Mouse (Mus musculus) monocyte, adult 5-6 weeks (primary cell): ENCODE measurements around the gene Vmn1r213. TPM values are rescaled to one million over a fixed set of nuclear protein-coding genes. Genes with fewer than 3 reads are reported as not detected.

ENCODE experiments used
- ATAC-seq: fragments of 153-309, 156-312 bp; replicated peaks from 2 replicates; pipeline ENCODE4 v1.8.0; 2017; ENCODE audit warnings: mild to moderate bottlenecking; ENCODE audit not compliant: low TSS enrichment, insufficient number of reproducible peaks, severe bottlenecking, poor library complexity, low FRiP score
- total RNA-seq: library from RNA; stranded (forward); fragments of 200-1000, 200-491, 200-594 nt; gene quantifications from 3 replicates; pipeline ENCODE4 v1.2.3, GENCODE M21; 2017

The Vmn1r213 gene
- not detected in 3 replicates for total RNA-seq

- no peak for ATAC-seq
Measured at GRCm38 (mm10) chr13:23007356-23007755, at the start of gene Vmn1r213. TSS of gene Vmn1r213 (plus strand) at chr13:23007656.

GRCm38 (mm10) chr13:22990214-22990891, 17.1 kb upstream of the Vmn1r213 start:
- ATAC-seq: no peak

GRCm38 (mm10) chr13:22992178-22992700, 15.2 kb upstream of the Vmn1r213 start:
- ATAC-seq: no peak

- ATAC-seq: no peak
Measured at GRCm38 (mm10) chr13:22992721-22993120, 14.7 kb upstream of the Vmn1r213 start.

- ATAC-seq: no peak
Measured at GRCm38 (mm10) chr13:23018158-23018557, 10.7 kb downstream of the Vmn1r213 start.

GRCm38 (mm10) chr13:23024812-23025211, 17.4 kb downstream of the Vmn1r213 start:
- no peak for ATAC-seq

GRCm38 (mm10) chr13:23030118-23030517, 22.7 kb downstream of the Vmn1r213 start, which contains the start of gene Vmn1r214:
TSS of gene Vmn1r214 (plus strand) at chr13:23030418.
- no peak for ATAC-seq

GRCm38 (mm10) chr13:23057778-23058177, 50.3 kb downstream of the Vmn1r213 start:
- ATAC-seq: no peak

Other genes starting within 250 kb of the Vmn1r213 start
- 1.1 TPM in 1 of 3 replicates, not detected in the others for gene Vmn1r208, start 230.3 kb upstream of the Vmn1r213 start, total RNA-seq
- gene Vmn1r209, start 198.0 kb upstream of the Vmn1r213 start, total RNA-seq: not detected in 3 replicates
- gene Vmn1r210, start 176.3 kb upstream of the Vmn1r213 start, total RNA-seq: not detected in 3 replicates
- gene Vmn1r211, start 150.1 kb upstream of the Vmn1r213 start, total RNA-seq: not detected in 3 replicates
- not detected in 3 replicates for gene Vmn1r212, start 123.5 kb upstream of the Vmn1r213 start, total RNA-seq
- gene Vmn1r214, start 22.8 kb downstream of the Vmn1r213 start, total RNA-seq: not detected in 3 replicates
- not detected in 3 replicates for gene Vmn1r215, start 60.4 kb downstream of the Vmn1r213 start, total RNA-seq
- gene Vmn1r217, start 110.6 kb downstream of the Vmn1r213 start, total RNA-seq: not detected in 3 replicates
- 0.11 TPM in 1 of 3 replicates, not detected in the others for gene Vmn1r218, start 125.5 kb downstream of the Vmn1r213 start, total RNA-seq
- 0.11 TPM in 1 of 3 replicates, not detected in the others for gene Vmn1r219, start 151.7 kb downstream of the Vmn1r213 start, total RNA-seq
- gene Vmn1r220, start 180.3 kb downstream of the Vmn1r213 start, total RNA-seq: not detected in 3 replicates
- not detected in 3 replicates for gene Vmn1r221, start 206.5 kb downstream of the Vmn1r213 start, total RNA-seq
- gene Vmn1r222, start 228.3 kb downstream of the Vmn1r213 start, total RNA-seq: not detected in 3 replicates
- gene Vmn1r223, start 239.5 kb downstream of the Vmn1r213 start, total RNA-seq: not detected in 3 replicates